In genomic region chr14:31486465-31486864, GRCm38 (mm10) we compare ENCODE assay signal across 22 mouse cellular contexts. TPM values are rescaled to one million over a fixed set of nuclear protein-coding genes. Genes with fewer than 3 reads are reported as not detected.
DNase-seq lines count a peak whose midpoint lies in the region; ATAC-seq and TF ChIP-seq lines count a peak whose summit lies in the region.
"Had no signal": no experiment of that assay in that cellular context is flagged by ENCODE, and none has a peak within 500 bp of the region (broad histone marks: within the 10 kb centered on the region; RNA-seq: fewer than 3 reads in every experiment).

No protein-coding gene starts in this region.

- TF ChIP-seq EP300 in heart, postnatal 0 days (IDR thresholded peaks at IDR 0.05; ENCODE audit: low read depth), result no peak
- no peak for TF ChIP-seq EP300 in liver, embryonic 14.5 days (IDR thresholded peaks at IDR 0.05; ENCODE audit: low read depth)
- no peak for TF ChIP-seq EP300 in liver, postnatal 0 days (IDR thresholded peaks at IDR 0.05; ENCODE audit: low read depth)

- 67% methylated on average over 4 of the region's 4 CpGs for WGBS in heart, postnatal 0 days
- 77% methylated on average over 4 of the region's 4 CpGs for WGBS in liver, embryonic 14.5 days (ENCODE audit: insufficient replicate concordance)
- 83% methylated on average over 4 of the region's 4 CpGs for WGBS in liver, embryonic 11.5 days
- WGBS in liver, postnatal 0 days (ENCODE audit: insufficient replicate concordance), result 79% methylated on average over 4 of the region's 4 CpGs

- no peak overlapping the region for H3K27ac ChIP-seq in heart, postnatal 0 days (ENCODE audit: low read depth)
- no peak overlapping the region for H3K27ac ChIP-seq in liver, embryonic 14.5 days
- H3K27ac ChIP-seq in liver, embryonic 11.5 days (ENCODE audit: low read depth, low read length), result no peak overlapping the region
- H3K27ac ChIP-seq in liver, postnatal 0 days (ENCODE audit: low read depth), result no peak overlapping the region
- H3K27ac ChIP-seq: embryonic facial prominence, embryonic 13.5 days; forebrain, embryonic 13.5 days; hindbrain, embryonic 12.5 days; midbrain, embryonic 15.5 days had no signal

- peak; percentile 40 for DNase-seq in adrenal gland, postnatal 14 days
- no peak for DNase-seq in adrenal gland, postnatal 36 days
- DNase-seq in heart, postnatal 0 days (ENCODE audit: low spot score), result no peak
- no peak for DNase-seq in heart, adult 9 months (ENCODE audit: low spot score in 2 of 2)
- no peak for DNase-seq in liver, embryonic 14.5 days (ENCODE audit: low read depth in 3 of 3, low spot score in 3 of 3)
- no peak for DNase-seq in liver, embryonic 11.5 days (ENCODE audit: low spot score)
- DNase-seq in liver, postnatal 0 days, result no peak
- DNase-seq: cerebellum, adult 18-20 months; cerebellum, postnatal 25 days; kidney, adult 9 months; kidney, postnatal 14 days; lung, adult 18-20 months; lung, postnatal 14 days; thymus, postnatal 4 days had no signal

- no peak overlapping the region for H3K4me3 ChIP-seq in heart, postnatal 0 days (ENCODE audit: low read depth, low read length)
- H3K4me3 ChIP-seq in liver, embryonic 14.5 days (ENCODE audit: insufficient read depth in 1 of 2, low read depth in 2 of 2, low read length in 2 of 2), result no peak overlapping the region
- H3K4me3 ChIP-seq in liver, embryonic 11.5 days (ENCODE audit: low read depth, low read length), result no peak overlapping the region
- H3K4me3 ChIP-seq in liver, postnatal 0 days (ENCODE audit: low read depth, low read length), result no peak overlapping the region
- H3K4me3 ChIP-seq: embryonic facial prominence, embryonic 13.5 days; forebrain, embryonic 13.5 days; heart, embryonic 12.5 days; hindbrain, embryonic 12.5 days; megakaryocyte, embryonic 14.5 days; midbrain, embryonic 15.5 days; myocyte had no signal

- peaks cover 77% of the 10 kb centered on the region for H3K36me3 ChIP-seq in heart, postnatal 0 days (replicated peaks; ENCODE audit: control insufficient read depth, insufficient read depth, low read length)
- H3K36me3 ChIP-seq in liver, embryonic 14.5 days (replicated peaks; ENCODE audit: control insufficient read depth, insufficient read depth, low read depth), result peaks cover 64% of the 10 kb centered on the region
- H3K36me3 ChIP-seq in liver, embryonic 11.5 days (ENCODE audit: control insufficient read depth, insufficient read depth, low read length), result peaks cover 52% of the 10 kb centered on the region
- peaks cover 87% of the 10 kb centered on the region for H3K36me3 ChIP-seq in liver, postnatal 0 days (replicated peaks; ENCODE audit: insufficient read depth, low read length)

- no peaks in the 10 kb centered on the region for H3K4me1 ChIP-seq in heart, postnatal 0 days (ENCODE audit: control insufficient read depth, insufficient read depth)
- no peaks in the 10 kb centered on the region for H3K4me1 ChIP-seq in liver, embryonic 14.5 days (replicated peaks; ENCODE audit: control insufficient read depth in 2 of 2, insufficient read depth in 2 of 2, low read length in 1 of 2)
- no peaks in the 10 kb centered on the region for H3K4me1 ChIP-seq in liver, embryonic 11.5 days (replicated peaks; ENCODE audit: control insufficient read depth, insufficient read depth, low read length)
- H3K4me1 ChIP-seq in liver, postnatal 0 days (ENCODE audit: insufficient read depth), result no peaks in the 10 kb centered on the region
- H3K4me1 ChIP-seq: embryonic facial prominence, embryonic 13.5 days; forebrain, embryonic 13.5 days; heart, embryonic 12.5 days; hindbrain, embryonic 12.5 days; midbrain, embryonic 15.5 days had no signal

- H3K27me3 ChIP-seq in heart, postnatal 0 days (ENCODE audit: control insufficient read depth, insufficient read depth, low read length), result no peaks in the 10 kb centered on the region
- no peaks in the 10 kb centered on the region for H3K27me3 ChIP-seq in liver, embryonic 14.5 days (ENCODE audit: control insufficient read depth, insufficient read depth, low read length)
- no peaks in the 10 kb centered on the region for H3K27me3 ChIP-seq in liver, embryonic 11.5 days (replicated peaks; ENCODE audit: control insufficient read depth, insufficient read depth, low read length)
- H3K27me3 ChIP-seq in liver, postnatal 0 days (ENCODE audit: insufficient read depth, low read length), result no peaks in the 10 kb centered on the region
- H3K27me3 ChIP-seq: embryonic facial prominence, embryonic 13.5 days; forebrain, embryonic 13.5 days; heart, embryonic 12.5 days; hindbrain, embryonic 12.5 days; megakaryocyte, embryonic 14.5 days; midbrain, embryonic 15.5 days had no signal

- ATAC-seq in heart, postnatal 0 days (ENCODE audit: insufficient read depth, low read depth), result no peak
- ATAC-seq in liver, embryonic 14.5 days (ENCODE audit: insufficient read depth), result no peak
- no peak for ATAC-seq in liver, embryonic 11.5 days (replicated peaks; ENCODE audit: low FRiP score)
- ATAC-seq in liver, postnatal 0 days, result no peak
- ATAC-seq in inflammation-experienced regulatory T-cells, adult 6 months, result no peak
- ATAC-seq: forebrain, embryonic 13.5 days; midbrain, embryonic 15.5 days had no signal

- H3K4me2 ChIP-seq in heart, postnatal 0 days (ENCODE audit: low read depth, low read length), result no peak overlapping the region
- no peak overlapping the region for H3K4me2 ChIP-seq in liver, embryonic 14.5 days (ENCODE audit: low read depth)
- H3K4me2 ChIP-seq in liver, embryonic 11.5 days, result no peak overlapping the region
- no peak overlapping the region for H3K4me2 ChIP-seq in liver, postnatal 0 days (ENCODE audit: low read depth, low read length)
- H3K4me2 ChIP-seq: embryonic facial prominence, embryonic 13.5 days; forebrain, embryonic 13.5 days; heart, embryonic 12.5 days; hindbrain, embryonic 12.5 days; midbrain, embryonic 15.5 days had no signal

- TF ChIP-seq CTCF in heart, postnatal 0 days (IDR thresholded peaks at IDR 0.05; ENCODE audit: low read depth), result peak; percentile 7; the same call in 1 of the 2 replicates
- TF ChIP-seq CTCF in liver, embryonic 14.5 days (IDR thresholded peaks at IDR 0.05; ENCODE audit: low read depth), result peak; percentile 39; the same call in 1 of the 2 replicates
- TF ChIP-seq CTCF in liver, postnatal 0 days (IDR thresholded peaks at IDR 0.05; ENCODE audit: low read depth), result peak; percentile 29

- H3K9me3 ChIP-seq in heart, postnatal 0 days (replicated peaks; ENCODE audit: control insufficient read depth, low read length), result no peaks in the 10 kb centered on the region
- no peaks in the 10 kb centered on the region for H3K9me3 ChIP-seq in liver, embryonic 14.5 days (ENCODE audit: control insufficient read depth, low read length)
- no peaks in the 10 kb centered on the region for H3K9me3 ChIP-seq in liver, embryonic 11.5 days (ENCODE audit: control insufficient read depth, low read length)
- no peaks in the 10 kb centered on the region for H3K9me3 ChIP-seq in liver, postnatal 0 days (ENCODE audit: low read length)
- H3K9me3 ChIP-seq: embryonic facial prominence, embryonic 13.5 days; forebrain, embryonic 13.5 days; heart, embryonic 12.5 days; hindbrain, embryonic 12.5 days; megakaryocyte, embryonic 14.5 days; midbrain, embryonic 15.5 days had no signal

- H3K9ac ChIP-seq in heart, postnatal 0 days (replicated peaks; ENCODE audit: low read depth, low read length), result no peak overlapping the region
- H3K9ac ChIP-seq in liver, embryonic 14.5 days (replicated peaks), result no peak overlapping the region
- H3K9ac ChIP-seq in liver, embryonic 11.5 days (ENCODE audit: low read depth, low read length), result no peak overlapping the region
- H3K9ac ChIP-seq in liver, postnatal 0 days (replicated peaks), result no peak overlapping the region
- H3K9ac ChIP-seq: embryonic facial prominence, embryonic 13.5 days; forebrain, embryonic 13.5 days; heart, embryonic 12.5 days; hindbrain, embryonic 12.5 days; midbrain, embryonic 15.5 days had no signal

RNA-seq across cellular contexts. Expression of gene Eaf1, which starts 7.7 kb away (rescaled TPM):
- 41.5 and 44.2 TPM in 2 replicates for total RNA-seq in adrenal gland, postnatal 14 days (2021)
- 10 to 100 TPM; 42.3 to 70.7 TPM for total RNA-seq in adrenal gland, postnatal 36 days (2021)
- 7.4 and 12.1 TPM in 2 replicates for total RNA-seq in heart, postnatal 0 days (2014; rRNA removed; ENCODE audit: low replicate concordance)
- polyA plus RNA-seq in heart, postnatal 0 days (2015; fragmentation: Nextera tagmentation; extraction: Ambion mirVana), result 6.5 TPM in 2 replicates
- 23.0 and 30.3 TPM in 2 replicates for polyA plus RNA-seq in liver, embryonic 14.5 days (2012; rRNA removed)
- 20.9 and 23.1 TPM in 2 replicates for polyA plus RNA-seq in liver, embryonic 14.5 days (2014; fragmentation: Nextera tagmentation; extraction: Ambion mirVana)
- 39.1 and 44.5 TPM in 2 replicates for polyA plus RNA-seq in liver, embryonic 11.5 days (2014; fragmentation: Nextera tagmentation; extraction: Ambion mirVana)
- polyA plus RNA-seq in liver, postnatal 0 days (2015; fragmentation: Nextera tagmentation; extraction: Ambion mirVana), result 9.6 and 11.4 TPM in 2 replicates
- 10 to 100 TPM; 10.5 to 12.2 (median 10.7) TPM for polyA plus RNA-seq in inflammation-experienced regulatory T-cells, adult 6 months (2017; shearing (Covaris generic))

RNA-seq across cellular contexts. Expression of gene Mettl6, which starts 8.4 kb away (rescaled TPM):
- total RNA-seq in adrenal gland, postnatal 14 days (2021), result 22.0 and 30.2 TPM in 2 replicates
- 10 to 100 TPM; 20.4 to 21.3 TPM for total RNA-seq in adrenal gland, postnatal 36 days (2021)
- total RNA-seq in heart, postnatal 0 days (2014; rRNA removed; ENCODE audit: low replicate concordance), result 9.0 and 21.7 TPM in 2 replicates
- 23.3 and 26.6 TPM in 2 replicates for polyA plus RNA-seq in heart, postnatal 0 days (2015; fragmentation: Nextera tagmentation; extraction: Ambion mirVana)
- 5.4 and 9.6 TPM in 2 replicates for polyA plus RNA-seq in liver, embryonic 14.5 days (2012; rRNA removed)
- 28.9 and 30.5 TPM in 2 replicates for polyA plus RNA-seq in liver, embryonic 14.5 days (2014; fragmentation: Nextera tagmentation; extraction: Ambion mirVana)
- 60.9 and 68.9 TPM in 2 replicates for polyA plus RNA-seq in liver, embryonic 11.5 days (2014; fragmentation: Nextera tagmentation; extraction: Ambion mirVana)
- 23.6 and 26.1 TPM in 2 replicates for polyA plus RNA-seq in liver, postnatal 0 days (2015; fragmentation: Nextera tagmentation; extraction: Ambion mirVana)
- 10 to 100 TPM; 64.3 to 67.8 (median 65.6) TPM for polyA plus RNA-seq in inflammation-experienced regulatory T-cells, adult 6 months (2017; shearing (Covaris generic))

RNA-seq across cellular contexts. Expression of gene Sh3bp5, which starts 50.6 kb away (rescaled TPM):
- 123 and 142 TPM in 2 replicates for total RNA-seq in adrenal gland, postnatal 14 days (2021)
- 100 to 1,000 TPM; 147 to 211 TPM for total RNA-seq in adrenal gland, postnatal 36 days (2021)
- total RNA-seq in heart, postnatal 0 days (2014; rRNA removed; ENCODE audit: low replicate concordance), result 10.2 and 14.2 TPM in 2 replicates
- polyA plus RNA-seq in heart, postnatal 0 days (2015; fragmentation: Nextera tagmentation; extraction: Ambion mirVana), result 37.6 and 43.4 TPM in 2 replicates
- 9.8 and 14.7 TPM in 2 replicates for polyA plus RNA-seq in liver, embryonic 14.5 days (2012; rRNA removed)
- 6.4 and 6.9 TPM in 2 replicates for polyA plus RNA-seq in liver, embryonic 14.5 days (2014; fragmentation: Nextera tagmentation; extraction: Ambion mirVana)
- polyA plus RNA-seq in liver, embryonic 11.5 days (2014; fragmentation: Nextera tagmentation; extraction: Ambion mirVana), result 15.0 and 17.3 TPM in 2 replicates
- polyA plus RNA-seq in liver, postnatal 0 days (2015; fragmentation: Nextera tagmentation; extraction: Ambion mirVana), result 29.7 and 31.8 TPM in 2 replicates
- polyA plus RNA-seq in inflammation-experienced regulatory T-cells, adult 6 months (2017; shearing (Covaris generic)), result 10 to 100 TPM in 1 of 3 experiments, 1 to 10 TPM in 2; 5.4 to 11.5 (median 7.1) TPM
